Mouse (Mus musculus) ES-Bruce4 (cell line): ENCODE measurements around the gene Sik3.

Experiments
- CTCF ChIP-seq: IDR thresholded peaks from one replicate; pipeline ENCODE4 v1.8.1; 2011; ENCODE audit warnings: low read depth, low read length
- POLR2A ChIP-seq: IDR thresholded peaks from one replicate; pipeline ENCODE4 v1.8.1; 2011; ENCODE audit warnings: low read length; ENCODE audit not compliant: insufficient read depth

GRCm38 (mm10) chr9:46011094-46011970 lies 1.3 kb upstream of the Sik3 start:
- no peak for TF ChIP-seq CTCF
- TF ChIP-seq POLR2A, result no peak
